Mouse (Mus musculus): Measurements from ENCODE around the gene Atf7ip. TPM values are rescaled to one million over a fixed set of nuclear protein-coding genes. Genes with fewer than 3 reads are reported as not detected.

Gene Atf7ip
- polyA plus RNA-seq, 1 experiment from 2014 or later, result 43.5 TPM

DNA sequence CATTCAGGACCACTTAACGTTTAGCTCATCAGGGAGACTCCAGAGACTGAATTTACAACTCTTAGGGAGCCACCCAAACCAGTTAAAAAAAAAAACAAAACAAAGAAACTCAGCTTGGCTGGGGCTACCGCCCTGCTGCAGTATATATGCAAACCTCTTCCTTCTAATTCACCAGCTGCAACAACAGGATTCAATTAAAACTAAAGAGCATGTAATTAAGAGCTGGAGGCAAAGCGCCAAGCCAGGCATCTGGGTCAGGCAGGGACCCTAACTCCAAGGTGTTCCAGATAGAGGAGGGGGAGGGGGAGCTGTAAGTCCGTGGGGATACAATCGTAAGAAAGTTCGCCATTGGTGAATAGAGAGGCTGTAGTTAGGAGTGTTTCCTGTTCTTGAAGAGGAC, 140.2 kb downstream of the Atf7ip start:
- peaks cover 9% of the 10 kb centered on the region; the same call in 1 of the 2 replicates for H3K4me1 ChIP-seq (replicated peaks)
- 0 out of 2 replicates have a peak overlapping the region, but pooled peaks have one; percentile 13 for H3K4me2 ChIP-seq
- no peaks in the 10 kb centered on the region for H3K27me3 ChIP-seq
- no peaks in the 10 kb centered on the region for H3K36me3 ChIP-seq
- no peak overlapping the region for H3K4me3 ChIP-seq (replicated peaks)
- WGBS, result 10% methylated on average over 6 of the region's 6 CpGs
- H3K9me3 ChIP-seq, result no peaks in the 10 kb centered on the region
- no peak for ATAC-seq (ENCODE audit: insufficient number of reproducible peaks, insufficient read depth, low FRiP score, low TSS enrichment, low read depth)
- no peak overlapping the region for H3K9ac ChIP-seq (replicated peaks)
- 0 out of 2 replicates have a peak overlapping the region, but pooled peaks have one; percentile 24 for H3K27ac ChIP-seq

DNA sequence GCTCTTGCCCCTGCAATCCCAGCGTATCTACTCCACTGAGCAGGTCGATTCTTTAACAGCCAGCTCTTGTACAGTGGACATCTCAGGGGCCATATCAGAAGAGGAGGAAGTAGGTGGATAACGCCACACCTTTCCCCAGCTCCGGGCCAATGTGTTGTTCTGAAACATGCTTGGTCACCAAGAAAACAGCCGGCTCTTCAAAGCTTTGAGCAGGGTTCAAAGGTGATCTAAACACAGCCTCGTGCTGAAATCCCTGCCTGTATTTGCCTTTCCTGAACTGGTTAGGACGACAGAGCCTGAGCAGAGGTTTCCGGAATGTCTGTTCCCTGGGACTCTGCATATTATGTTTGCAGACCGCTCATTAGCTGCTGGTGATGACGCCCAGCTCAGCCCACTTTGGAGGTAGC, 141.5 kb downstream of the Atf7ip start:
- no peak overlapping the region for H3K4me2 ChIP-seq
- no peaks in the 10 kb centered on the region for H3K9me3 ChIP-seq
- H3K9ac ChIP-seq (replicated peaks), result no peak overlapping the region
- ATAC-seq (ENCODE audit: insufficient number of reproducible peaks, insufficient read depth, low FRiP score, low TSS enrichment, low read depth), result no peak
- 70% methylated on average over 10 of the region's 10 CpGs for WGBS
- H3K36me3 ChIP-seq, result no peaks in the 10 kb centered on the region
- no peak overlapping the region for H3K27ac ChIP-seq
- H3K27me3 ChIP-seq, result no peaks in the 10 kb centered on the region
- peaks cover 9% of the 10 kb centered on the region; the same call in 1 of the 2 replicates for H3K4me1 ChIP-seq (replicated peaks)
- H3K4me3 ChIP-seq (replicated peaks), result no peak overlapping the region

GRCm38 (mm10) chr6:136650664-136651063, 144.7 kb downstream of the Atf7ip start:
- Histone ChIP-seq H3K4me1 (replicated peaks) (peaks cover 6% of the 10 kb centered on the region; the same call in 1 of the 2 replicates), H3K27me3 (no peaks in the 10 kb centered on the region), H3K9ac (replicated peaks) (no peak overlapping the region), H3K27ac (no peak overlapping the region), H3K4me3 (replicated peaks) (no peak overlapping the region), H3K36me3 (no peaks in the 10 kb centered on the region), H3K4me2 (no peak overlapping the region), H3K9me3 (no peaks in the 10 kb centered on the region)
- no peak for ATAC-seq (ENCODE audit: insufficient number of reproducible peaks, insufficient read depth, low FRiP score, low TSS enrichment, low read depth)
- 84% methylated on average over 8 of the region's 8 CpGs for WGBS

- H3K9ac ChIP-seq (replicated peaks), result no peak overlapping the region
- H3K27ac ChIP-seq, result no peak overlapping the region
- WGBS, result 82% methylated on average over 5 of the region's 5 CpGs
- ATAC-seq (ENCODE audit: insufficient number of reproducible peaks, insufficient read depth, low FRiP score, low TSS enrichment, low read depth), result no peak
- no peaks in the 10 kb centered on the region for H3K36me3 ChIP-seq
- H3K9me3 ChIP-seq, result no peaks in the 10 kb centered on the region
- H3K27me3 ChIP-seq, result no peaks in the 10 kb centered on the region
- H3K4me3 ChIP-seq (replicated peaks), result no peak overlapping the region
- no peaks in the 10 kb centered on the region for H3K4me1 ChIP-seq (replicated peaks)
- H3K4me2 ChIP-seq, result no peak overlapping the region
These were observed 147.4 kb downstream of the Atf7ip start for GRCm38 (mm10) chr6:136653331-136653730.

- WGBS, result 93% methylated on average over 20 of the region's 20 CpGs
- no peak for ATAC-seq (ENCODE audit: insufficient number of reproducible peaks, insufficient read depth, low FRiP score, low TSS enrichment, low read depth)
- H3K4me3 ChIP-seq (replicated peaks), result no peak overlapping the region
- H3K9me3 ChIP-seq, result no peaks in the 10 kb centered on the region
- no peak overlapping the region for H3K27ac ChIP-seq
- no peaks in the 10 kb centered on the region for H3K36me3 ChIP-seq
- no peaks in the 10 kb centered on the region for H3K27me3 ChIP-seq
- H3K4me2 ChIP-seq, result no peak overlapping the region
- H3K9ac ChIP-seq (replicated peaks), result no peak overlapping the region
- H3K4me1 ChIP-seq (replicated peaks), result no peaks in the 10 kb centered on the region
These were observed 148.5 kb downstream of the Atf7ip start for GRCm38 (mm10) chr6:136654470-136654869.

DNA sequence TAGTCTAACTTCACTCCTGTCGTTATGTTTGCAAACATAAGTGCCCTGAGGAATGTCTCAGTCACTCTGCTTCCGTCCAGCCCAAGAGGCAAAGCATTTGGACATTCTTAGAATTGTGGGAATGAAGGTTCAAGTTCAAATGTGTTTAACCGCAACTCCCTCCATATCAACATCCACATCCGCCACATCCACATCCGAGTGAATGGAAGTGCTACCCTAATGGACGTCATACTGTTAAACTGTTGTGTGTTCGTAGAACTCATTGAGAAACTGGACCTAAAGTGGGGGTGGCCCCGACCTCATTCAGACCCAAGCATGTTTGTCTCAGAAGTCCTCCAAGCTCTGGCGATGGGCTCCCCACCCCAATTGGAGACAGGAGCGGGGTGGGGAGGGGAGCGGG, 149.8 kb downstream of the Atf7ip start:
- H3K4me1 ChIP-seq (replicated peaks), result no peaks in the 10 kb centered on the region
- no peaks in the 10 kb centered on the region for H3K9me3 ChIP-seq
- H3K27ac ChIP-seq, result no peak overlapping the region
- H3K27me3 ChIP-seq, result peaks cover 11% of the 10 kb centered on the region
- ATAC-seq (ENCODE audit: insufficient number of reproducible peaks, insufficient read depth, low FRiP score, low TSS enrichment, low read depth), result no peak
- 76% methylated on average over 11 of the region's 11 CpGs for WGBS
- H3K36me3 ChIP-seq, result no peaks in the 10 kb centered on the region
- H3K4me3 ChIP-seq (replicated peaks), result no peak overlapping the region
- H3K9ac ChIP-seq (replicated peaks), result no peak overlapping the region
- H3K4me2 ChIP-seq, result 0 out of 2 replicates have a peak overlapping the region, but pooled peaks have one; percentile 18

DNA sequence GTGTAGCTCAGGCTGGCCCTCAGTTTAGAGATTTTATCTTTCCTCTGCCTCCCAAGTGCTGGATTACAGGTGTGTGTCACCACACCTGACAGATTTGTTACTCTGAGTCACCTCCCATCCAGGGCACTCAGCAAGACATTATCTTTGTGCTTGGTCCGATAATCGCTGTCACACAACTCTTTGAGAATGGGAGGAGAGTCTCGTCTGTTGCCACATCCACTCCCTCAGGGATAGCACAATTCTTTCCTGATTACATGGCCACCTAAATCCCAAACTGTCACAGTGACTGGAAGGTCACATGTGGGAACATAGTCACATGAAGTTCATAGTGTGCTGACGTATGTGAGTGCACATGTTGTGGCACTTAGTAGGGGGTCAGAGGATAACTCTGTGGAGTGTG, 152.3 kb downstream of the Atf7ip start:
- 77% methylated on average over 4 of the region's 4 CpGs for WGBS
- H3K27me3 ChIP-seq, result peaks cover 33% of the 10 kb centered on the region

GRCm38 (mm10) chr6:136659226-136659625, 153.3 kb downstream of the Atf7ip start:
- no peak for ATAC-seq (ENCODE audit: insufficient number of reproducible peaks, insufficient read depth, low FRiP score, low TSS enrichment, low read depth)
- H3K27me3 ChIP-seq, result peaks cover 40% of the 10 kb centered on the region

More for the DNA sequence above, 152.3 kb downstream of the Atf7ip start:
- Histone ChIP-seq H3K27ac (no peak overlapping the region), H3K4me2 (no peak overlapping the region), H3K9me3 (no peaks in the 10 kb centered on the region), H3K4me3 (replicated peaks) (no peak overlapping the region), H3K36me3 (no peaks in the 10 kb centered on the region), H3K9ac (replicated peaks) (no peak overlapping the region), H3K4me1 (replicated peaks) (peaks cover 9% of the 10 kb centered on the region; the same call in 1 of the 2 replicates)
- no peak for ATAC-seq (ENCODE audit: insufficient number of reproducible peaks, insufficient read depth, low FRiP score, low TSS enrichment, low read depth)

More at GRCm38 (mm10) chr6:136659226-136659625, 153.3 kb downstream of the Atf7ip start:
- Histone ChIP-seq H3K4me2 (no peak overlapping the region), H3K4me3 (replicated peaks) (no peak overlapping the region), H3K36me3 (no peaks in the 10 kb centered on the region), H3K4me1 (replicated peaks) (peaks cover 9% of the 10 kb centered on the region; the same call in 1 of the 2 replicates), H3K9me3 (no peaks in the 10 kb centered on the region), H3K27ac (no peak overlapping the region), H3K9ac (replicated peaks) (no peak overlapping the region)
- WGBS, result 91% methylated on average over 9 of the region's 9 CpGs

Other genes starting within 250 kb of the Atf7ip start
- gene Gm8994, start 178.6 kb upstream of the Atf7ip start, polyA plus RNA-seq (2016; fragmentation: Nextera tagmentation; extraction: Ambion mirVana), result not detected in 2 replicates
- gene E330021D16Rik, start 90.6 kb upstream of the Atf7ip start, polyA plus RNA-seq (2016; fragmentation: Nextera tagmentation; extraction: Ambion mirVana), result not detected in 2 replicates
- 1.4 and 1.5 TPM in 2 replicates for gene Plbd1, start 155.8 kb downstream of the Atf7ip start, polyA plus RNA-seq (2016; fragmentation: Nextera tagmentation; extraction: Ambion mirVana)